Mouse (Mus musculus): ENCODE measurements around the gene Ccdc34. TPM values are rescaled to one million over a fixed set of nuclear protein-coding genes. Genes with fewer than 3 reads are reported as not detected.

The Ccdc34 gene
- 93.5 TPM for polyA plus RNA-seq (2014; fragmentation: Illumina TruSeq; extraction: RNeasy Lipid Tissue Mini Kit (QIAGEN cat#74804); ENCODE audit: low read depth, low replicate concordance)

GRCm38 (mm10) chr2:110017616-110018505, at the start of gene Ccdc34:
Gene Ccdc34 (plus strand): TSS chr2:110017817.

Other genes with a start within 250 kb of the Ccdc34 start
- gene Lin7c, start 127.0 kb upstream of the Ccdc34 start, polyA plus RNA-seq (2014; fragmentation: Illumina TruSeq; extraction: RNeasy Lipid Tissue Mini Kit (QIAGEN cat#74804); ENCODE audit: low read depth, low replicate concordance), result 50.6 TPM
- 8.5 TPM for gene Lgr4, start 100.2 kb upstream of the Ccdc34 start, polyA plus RNA-seq (2014; fragmentation: Illumina TruSeq; extraction: RNeasy Lipid Tissue Mini Kit (QIAGEN cat#74804); ENCODE audit: low read depth, low replicate concordance)